Mouse (Mus musculus): ENCODE data around the gene Kdm1a. TPM values are rescaled to one million over a fixed set of nuclear protein-coding genes. Genes with fewer than 3 reads are reported as not detected.

The Kdm1a gene
- total RNA-seq, 2 experiments from 2014 or later: 86.7 to 91.7 TPM

DNA sequence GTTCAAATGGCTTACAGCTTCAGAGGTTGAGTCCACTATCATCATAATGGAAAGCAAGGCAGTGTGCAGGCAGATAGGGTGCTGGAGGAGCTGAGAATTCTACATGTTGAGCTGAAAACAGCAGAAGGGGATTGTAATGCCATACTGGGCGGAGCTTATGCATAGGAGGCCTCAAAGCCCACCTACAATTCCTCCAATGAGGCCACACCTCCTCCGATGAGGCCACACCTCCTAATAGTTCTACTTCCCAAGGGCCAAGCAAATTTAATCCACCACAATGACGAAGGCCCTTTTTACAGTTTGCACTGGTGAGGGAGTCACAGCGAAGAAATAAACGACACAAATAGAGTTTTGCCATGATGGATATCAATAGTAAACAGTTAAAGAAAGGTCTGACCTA lies 34.0 kb upstream of the Kdm1a start:
- DNase-seq (ENCODE audit: extremely low spot score in 1 of 2, low spot score in 2 of 2): no peak
- H3K27ac ChIP-seq: no peak overlapping the region
- intact Hi-C loops (cut with DNase I): no loop called here
- no peak for TF ChIP-seq CTCF (IDR thresholded peaks at IDR 0.05)
- H3K4me3 ChIP-seq: no peak overlapping the region

DNA sequence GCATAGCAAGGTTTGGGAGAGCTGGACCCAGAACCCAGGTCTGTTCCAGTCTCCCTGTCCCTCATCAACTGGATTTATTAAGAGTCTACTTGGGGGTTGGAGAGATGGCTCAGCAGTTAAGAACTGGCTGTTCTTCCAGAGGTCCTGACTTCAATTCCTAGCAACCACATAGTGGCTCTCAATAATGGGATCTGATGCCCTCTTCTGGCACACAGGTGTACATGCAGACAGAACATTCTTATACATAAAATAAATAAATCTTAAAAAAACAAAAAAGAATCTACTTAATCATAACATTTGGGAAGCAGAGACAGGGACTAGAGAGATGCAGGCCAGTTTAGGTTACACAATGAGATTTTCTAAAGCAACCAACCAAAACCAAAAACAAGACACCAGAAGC lies 33.5 kb upstream of the Kdm1a start:
- intact Hi-C loops (cut with DNase I): no loop called here
- TF ChIP-seq CTCF (IDR thresholded peaks at IDR 0.05): peak; percentile 20
- DNase-seq (ENCODE audit: extremely low spot score in 1 of 2, low spot score in 2 of 2): no peak
- no peak overlapping the region for H3K4me3 ChIP-seq
- H3K27ac ChIP-seq: no peak overlapping the region

DNA sequence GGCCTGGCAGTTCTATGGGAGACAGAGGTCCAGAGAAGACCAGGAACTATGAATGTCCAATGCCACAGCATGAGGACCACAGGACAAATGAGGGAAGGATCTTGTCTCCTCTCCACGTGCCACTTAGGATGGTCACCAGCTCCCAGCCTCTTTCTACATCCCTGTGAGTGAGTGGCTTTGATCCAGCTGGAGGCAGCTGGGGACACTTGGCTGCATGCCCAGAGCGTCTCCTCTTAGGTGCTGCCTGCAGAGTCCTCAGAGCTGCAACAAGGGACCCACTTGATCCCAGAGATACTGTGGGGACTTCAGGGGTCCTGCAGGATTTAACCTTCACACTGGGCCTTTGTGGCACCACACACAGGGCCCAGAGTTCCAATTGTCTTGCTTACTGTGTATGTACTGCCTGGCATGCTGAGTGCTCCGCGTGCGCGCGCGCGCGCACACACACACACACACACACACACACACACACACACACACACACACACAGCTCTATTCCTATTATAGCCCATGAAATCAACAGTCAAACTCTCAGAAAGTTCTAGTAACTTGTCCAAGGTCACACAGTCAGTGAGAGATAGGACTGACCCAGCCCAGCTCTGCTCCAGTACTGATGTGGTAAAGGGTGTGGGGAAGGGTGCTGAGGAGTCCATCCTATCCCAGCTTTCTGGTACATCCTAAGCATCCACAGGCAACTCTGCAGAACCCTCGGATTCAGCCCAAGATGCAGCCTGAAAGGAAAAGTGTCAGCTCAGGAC lies 28.9 kb upstream of the Kdm1a start:
- DNase-seq (ENCODE audit: extremely low spot score in 1 of 2, low spot score in 2 of 2): no peak
- no peak for TF ChIP-seq CTCF (IDR thresholded peaks at IDR 0.05)
- no peak overlapping the region for H3K4me3 ChIP-seq
- intact Hi-C loops (cut with DNase I): no loop called here
- H3K27ac ChIP-seq: no peak overlapping the region

DNA sequence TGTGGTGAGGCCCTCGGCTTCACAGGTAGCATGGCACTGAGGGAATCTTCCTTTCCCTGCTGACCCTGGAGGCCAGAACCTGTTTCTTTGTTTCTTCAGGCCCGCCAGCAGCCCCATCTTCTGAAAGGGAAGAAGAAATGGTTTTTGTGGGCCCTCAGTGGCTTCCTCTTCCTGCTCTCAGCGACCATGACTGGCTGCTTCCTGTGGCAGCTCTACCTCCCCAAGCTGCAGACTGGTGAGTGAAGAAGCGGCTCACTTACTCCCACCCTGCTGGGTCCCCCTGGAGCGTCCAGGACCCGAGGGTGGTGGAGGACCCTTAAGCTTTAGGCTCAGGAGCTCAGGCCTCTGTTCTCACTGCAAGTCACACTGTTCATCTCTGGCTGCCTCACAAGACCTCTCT lies 24.1 kb upstream of the Kdm1a start:
- Histone ChIP-seq H3K4me3 (no peak overlapping the region), H3K27ac (no peak overlapping the region)
- intact Hi-C loops (cut with DNase I): no loop called here
- DNase-seq (ENCODE audit: extremely low spot score in 1 of 2, low spot score in 2 of 2): no peak
- TF ChIP-seq CTCF (IDR thresholded peaks at IDR 0.05): no peak

DNA sequence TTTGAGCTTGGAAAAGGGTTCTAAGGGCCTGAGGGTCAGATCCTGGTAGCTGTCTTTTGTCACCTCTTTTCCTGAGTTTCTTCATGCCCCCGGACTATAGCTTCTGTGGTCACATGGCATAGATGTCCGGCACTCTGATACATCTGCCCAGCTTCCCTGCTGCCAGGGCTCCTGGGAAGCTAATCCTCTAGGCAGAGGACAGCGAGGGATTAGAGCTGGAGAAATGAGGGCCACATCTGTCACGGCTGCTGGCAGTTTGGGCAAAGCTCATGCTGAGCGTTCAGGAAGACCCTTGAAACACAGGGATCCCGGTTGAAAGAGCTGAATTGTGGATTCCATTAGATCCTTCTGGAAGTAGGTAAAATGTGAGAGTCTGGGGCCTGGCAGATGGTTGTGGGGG lies 19.9 kb upstream of the Kdm1a start, which contains the start of gene Lactbl1:
TSS of gene Lactbl1 (plus strand) at position 234 of the 400 bp plus-strand sequence.
- TF ChIP-seq CTCF (IDR thresholded peaks at IDR 0.05): no peak
- no peak within 1 kb of the TSS for H3K27ac ChIP-seq
- no peak within 1 kb of the TSS for H3K4me3 ChIP-seq
- intact Hi-C loops (cut with DNase I): loop anchor here (5.0 kb wide), 1 partner anchor 360 kb away; no protein-coding TSS in a partner anchor
- no peak for DNase-seq (ENCODE audit: extremely low spot score in 1 of 2, low spot score in 2 of 2)

DNA sequence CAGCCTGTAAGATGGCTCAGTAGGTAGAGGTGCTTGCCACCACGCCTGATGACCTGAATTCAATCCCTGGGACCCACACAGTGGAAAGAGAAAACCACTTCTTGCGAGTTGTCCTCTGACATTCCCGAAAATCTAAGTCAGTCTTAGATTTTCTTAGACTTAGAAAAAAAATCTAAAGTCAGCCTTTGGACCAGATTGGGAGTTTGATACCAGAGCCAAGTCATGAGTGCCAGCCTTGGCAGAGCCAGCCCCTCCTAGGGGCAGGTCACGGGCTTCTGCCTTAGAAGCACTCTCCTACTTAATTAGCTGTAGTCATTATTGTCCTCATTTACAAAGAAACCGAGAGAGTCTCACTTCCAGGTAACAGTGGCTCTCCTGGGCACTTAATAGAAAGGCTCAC lies 19.4 kb upstream of the Kdm1a start:
- no peak for DNase-seq (ENCODE audit: extremely low spot score in 1 of 2, low spot score in 2 of 2)
- intact Hi-C loops (cut with DNase I): loop anchor here (1.0 to 5.0 kb wide), 4 partner anchors 95 to 360 kb away; no protein-coding TSS in a partner anchor
- TF ChIP-seq CTCF (IDR thresholded peaks at IDR 0.05): no peak
- no peak overlapping the region for H3K27ac ChIP-seq
- H3K4me3 ChIP-seq: no peak overlapping the region

DNA sequence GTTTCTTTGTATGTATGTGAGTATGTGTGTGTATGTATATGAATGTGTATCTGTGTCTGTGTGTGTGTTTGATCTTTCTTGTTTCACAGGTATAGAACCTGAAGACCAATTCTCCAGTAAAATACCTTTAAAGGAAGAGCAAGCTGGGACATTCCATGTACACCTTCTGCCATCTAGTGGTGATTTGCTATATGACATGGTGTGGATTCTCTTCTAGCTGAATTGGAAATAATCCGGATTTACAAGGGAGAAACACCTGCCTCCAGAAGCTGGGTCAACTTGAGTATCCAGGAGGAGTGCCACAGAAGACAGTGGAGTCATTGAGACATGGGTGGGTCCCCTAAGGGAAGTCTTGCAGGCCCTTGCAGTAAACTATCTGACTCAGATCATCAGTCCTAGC lies 18.8 kb upstream of the Kdm1a start:
- peak; percentile 28 to 51 for DNase-seq (ENCODE audit: extremely low spot score in 1 of 2, low spot score in 2 of 2)
- Histone ChIP-seq H3K4me3 (no peak overlapping the region), H3K27ac (no peak overlapping the region)
- peak; percentile 89 for TF ChIP-seq CTCF (IDR thresholded peaks at IDR 0.05)
- intact Hi-C loops (cut with DNase I): loop anchor here (1.0 to 5.0 kb wide), 4 partner anchors 95 to 359 kb away; no protein-coding TSS in a partner anchor

DNA sequence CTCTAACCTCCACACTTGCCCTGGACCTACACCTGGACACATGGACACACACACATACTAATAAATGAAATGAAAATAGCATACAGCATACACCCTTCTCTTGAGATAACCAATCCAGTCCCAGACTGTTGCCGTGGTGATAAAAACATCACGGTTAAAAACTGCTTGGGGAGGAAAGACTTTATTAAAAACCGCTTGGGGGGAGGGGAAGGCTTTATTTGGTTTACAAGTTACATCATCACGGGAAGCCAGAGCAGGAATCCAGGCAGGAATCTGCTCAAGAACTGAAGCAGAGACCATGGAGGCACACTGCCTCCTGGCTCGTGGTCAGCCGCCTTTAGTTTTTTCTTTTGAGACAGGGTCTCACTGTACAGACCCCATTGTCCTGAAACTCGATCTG lies 11.1 kb upstream of the Kdm1a start:
- H3K27ac ChIP-seq: no peak overlapping the region
- no peak overlapping the region for H3K4me3 ChIP-seq
- intact Hi-C loops (cut with DNase I): no loop called here
- no peak for TF ChIP-seq CTCF (IDR thresholded peaks at IDR 0.05)
- DNase-seq (ENCODE audit: extremely low spot score in 1 of 2, low spot score in 2 of 2): no peak

DNA sequence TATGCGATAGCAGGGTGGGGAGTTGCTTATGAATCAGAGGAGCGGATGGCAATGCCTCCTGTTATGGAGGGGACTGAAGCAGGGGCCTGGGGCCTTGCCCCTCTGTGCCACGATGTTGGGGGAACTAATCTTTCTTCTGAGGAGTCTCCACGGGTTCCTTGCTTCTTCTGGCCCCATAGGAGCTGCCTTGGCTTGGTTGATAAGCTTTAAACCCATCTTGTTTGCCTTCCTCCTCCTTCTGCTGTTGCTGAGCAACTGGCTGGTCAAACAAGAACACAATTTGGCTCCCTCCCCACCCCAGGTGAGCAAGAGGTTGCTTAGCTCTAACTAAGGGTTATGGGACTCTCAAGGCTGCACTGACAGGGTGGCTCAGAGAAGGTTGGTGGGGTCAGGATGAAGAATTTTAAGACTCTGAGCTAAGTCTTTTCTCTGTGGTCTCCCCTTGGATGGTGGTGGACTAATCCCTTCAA lies 7.9 kb upstream of the Kdm1a start, which contains the start of gene Tex46:
TSS of gene Tex46 (plus strand) at position 51 of the 470 bp plus-strand sequence.
- Histone ChIP-seq H3K27ac (no peak within 1 kb of the TSS), H3K4me3 (no peak within 1 kb of the TSS)
- TF ChIP-seq CTCF (IDR thresholded peaks at IDR 0.05): no peak
- no peak for DNase-seq (ENCODE audit: extremely low spot score in 1 of 2, low spot score in 2 of 2)
- intact Hi-C loops (cut with DNase I): no loop called here

DNA sequence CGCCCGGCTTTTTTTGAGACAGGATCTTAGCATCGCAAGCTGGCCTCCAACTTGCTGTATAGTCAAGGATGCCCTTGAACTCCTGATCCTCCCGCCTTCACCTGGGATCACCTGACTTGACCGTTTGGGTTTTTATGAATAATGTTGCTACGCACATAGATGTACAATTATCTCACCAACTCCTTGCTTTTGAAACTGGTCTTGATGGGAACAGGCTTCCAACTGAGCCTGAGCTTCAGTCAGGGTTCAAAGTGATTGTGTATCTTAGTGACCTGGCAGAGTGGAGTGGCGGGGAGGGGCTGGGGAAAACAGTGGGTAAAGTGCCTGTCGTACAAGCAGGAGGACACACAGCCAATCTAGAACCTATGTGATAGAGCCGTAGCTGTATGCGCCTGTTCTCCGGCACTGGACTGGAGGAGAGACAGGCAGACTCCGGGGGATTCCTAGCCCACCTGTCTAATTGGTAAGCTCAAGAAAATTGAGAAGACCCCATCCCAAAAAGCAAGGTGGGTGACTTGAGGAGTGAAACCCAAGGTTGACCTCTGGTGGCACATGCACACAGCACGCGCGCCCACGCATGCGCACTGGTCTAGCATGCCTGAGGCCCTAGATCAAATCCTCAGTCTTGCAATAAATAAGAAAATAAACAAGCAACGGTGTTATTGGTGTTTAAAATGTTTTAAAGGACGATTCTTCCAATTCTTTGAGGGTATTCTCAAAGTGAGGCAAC lies 3.4 kb upstream of the Kdm1a start:
- no peak overlapping the region for H3K4me3 ChIP-seq
- no peak overlapping the region for H3K27ac ChIP-seq
- TF ChIP-seq CTCF (IDR thresholded peaks at IDR 0.05): no peak
- intact Hi-C loops (cut with DNase I): no loop called here
- DNase-seq (ENCODE audit: extremely low spot score in 1 of 2, low spot score in 2 of 2): no peak

DNA sequence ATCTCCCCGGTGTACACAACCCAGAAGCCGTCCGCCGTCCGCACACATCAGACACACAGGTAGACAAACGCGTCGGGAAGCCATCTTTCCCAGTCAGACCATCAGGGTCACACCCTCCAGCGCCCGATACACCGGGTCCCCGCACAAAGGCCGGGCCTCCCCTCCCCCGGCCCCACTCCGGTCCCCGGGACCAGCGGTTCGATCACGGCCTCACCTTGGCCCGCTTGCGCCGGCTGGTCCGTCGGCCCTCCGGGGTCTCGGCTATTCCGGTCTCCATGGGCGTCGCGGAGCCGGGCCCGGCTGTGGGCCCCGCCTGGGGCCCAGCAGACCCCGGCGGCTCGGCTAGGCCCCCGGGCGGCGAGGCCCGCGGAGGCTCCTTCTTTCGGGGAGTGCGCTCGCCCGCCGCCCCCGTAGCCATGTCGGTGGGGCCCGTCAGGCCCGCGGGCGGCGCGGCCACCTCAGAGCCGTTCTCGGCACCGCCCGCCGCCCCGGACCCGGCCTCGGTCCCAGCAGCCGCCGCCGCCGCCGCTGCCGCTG lies 437 bp downstream of the Kdm1a start:
- H3K4me3 ChIP-seq: peak overlapping the region; percentile 97
- H3K27ac ChIP-seq: peak overlapping the region; percentile 86
- no peak for TF ChIP-seq CTCF (IDR thresholded peaks at IDR 0.05)
- intact Hi-C loops (cut with DNase I): loop anchor here (2.0 to 5.0 kb wide), 4 partner anchors 75 to 549 kb away; partner anchors contain the start of gene Rpl11
- DNase-seq (ENCODE audit: extremely low spot score in 1 of 2, low spot score in 2 of 2): peak in 1 of 2 experiments; percentile 38

DNA sequence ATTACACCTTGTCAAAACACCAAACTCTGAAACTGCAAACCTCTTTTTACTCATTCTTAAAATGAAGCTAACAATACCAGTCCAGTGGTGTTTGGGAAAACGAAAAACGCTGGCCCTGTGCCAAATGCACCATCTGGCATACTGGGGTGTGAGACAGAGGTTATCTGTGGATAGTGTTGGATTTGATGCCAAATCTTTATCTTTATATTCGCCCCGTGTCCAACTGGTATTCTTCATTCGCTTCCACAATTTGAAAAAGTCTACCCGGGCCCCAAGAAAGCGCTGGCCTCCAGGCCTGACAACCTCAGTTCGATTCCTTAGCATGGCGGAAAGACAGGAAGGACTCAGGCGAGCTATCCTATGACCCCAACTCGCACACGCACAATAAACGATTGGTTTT lies 1.0 kb downstream of the Kdm1a start:
- TF ChIP-seq CTCF (IDR thresholded peaks at IDR 0.05): no peak
- peak in 1 of 2 experiments; percentile 57 for DNase-seq (ENCODE audit: extremely low spot score in 1 of 2, low spot score in 2 of 2)
- intact Hi-C loops (cut with DNase I): loop anchor here (5.0 kb wide), 3 partner anchors 74 to 229 kb away; no protein-coding TSS in a partner anchor
- Histone ChIP-seq H3K27ac (peak overlapping the region; percentile 86), H3K4me3 (peak overlapping the region; percentile 97)

Measured in left cerebral cortex, adult 2 months (tissue).